Mouse (Mus musculus) thymus, postnatal 4 days (tissue): ENCODE data around the gene D330020A13Rik.

Experiments used
- DNase-seq: peaks from one replicate; pipeline ENCODE4 v3.0.0; 2021

The D330020A13Rik gene

DNA sequence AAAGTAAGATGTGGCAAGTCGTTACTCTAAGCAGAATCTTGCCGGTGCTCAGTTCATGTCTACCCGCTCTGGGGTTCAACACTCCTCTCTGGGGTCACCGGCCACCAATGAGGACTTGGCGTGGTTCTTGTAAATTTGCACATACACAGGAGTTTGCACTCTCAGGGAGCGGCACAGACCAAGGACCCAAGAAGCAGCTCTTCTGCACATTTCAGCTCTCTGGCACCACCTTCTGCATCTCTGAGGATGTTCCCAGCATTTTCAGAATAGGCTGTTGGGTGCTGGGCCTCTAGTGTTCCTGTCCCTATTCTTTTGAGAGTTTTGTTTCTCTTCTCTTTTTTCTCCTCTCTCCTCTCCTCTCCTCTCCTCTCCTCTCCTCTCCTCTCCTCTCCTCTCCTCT lies 7.0 kb downstream of the D330020A13Rik start:
- DNase-seq: peak; percentile 59

DNA sequence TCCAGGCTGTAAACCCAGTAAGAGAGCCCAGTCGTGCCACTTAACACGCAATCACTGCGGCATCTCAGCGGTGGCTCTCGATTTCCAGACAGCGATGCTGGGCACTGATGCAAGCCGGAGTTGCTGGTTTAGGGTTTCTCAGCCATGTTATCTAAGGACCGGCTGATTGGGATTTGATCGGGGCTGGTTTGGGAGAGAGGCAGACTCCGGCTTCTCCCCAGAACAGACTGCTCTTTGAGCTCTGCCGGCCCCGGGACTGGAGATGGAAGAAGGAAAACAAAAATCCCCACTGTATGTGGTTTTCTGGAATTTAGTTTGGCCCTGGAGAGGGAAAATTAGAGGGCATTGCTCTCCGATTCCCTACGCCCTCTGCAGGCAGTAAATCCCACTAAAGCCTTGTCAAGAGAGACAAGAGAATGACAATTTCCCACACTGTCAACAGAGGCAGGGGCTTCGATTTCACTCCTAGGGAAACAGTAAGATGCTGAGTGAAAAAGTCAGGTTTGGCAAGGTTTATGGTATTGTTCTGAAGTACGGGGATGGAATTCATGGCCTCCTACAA lies 8.7 kb downstream of the D330020A13Rik start:
- DNase-seq: no peak

DNA sequence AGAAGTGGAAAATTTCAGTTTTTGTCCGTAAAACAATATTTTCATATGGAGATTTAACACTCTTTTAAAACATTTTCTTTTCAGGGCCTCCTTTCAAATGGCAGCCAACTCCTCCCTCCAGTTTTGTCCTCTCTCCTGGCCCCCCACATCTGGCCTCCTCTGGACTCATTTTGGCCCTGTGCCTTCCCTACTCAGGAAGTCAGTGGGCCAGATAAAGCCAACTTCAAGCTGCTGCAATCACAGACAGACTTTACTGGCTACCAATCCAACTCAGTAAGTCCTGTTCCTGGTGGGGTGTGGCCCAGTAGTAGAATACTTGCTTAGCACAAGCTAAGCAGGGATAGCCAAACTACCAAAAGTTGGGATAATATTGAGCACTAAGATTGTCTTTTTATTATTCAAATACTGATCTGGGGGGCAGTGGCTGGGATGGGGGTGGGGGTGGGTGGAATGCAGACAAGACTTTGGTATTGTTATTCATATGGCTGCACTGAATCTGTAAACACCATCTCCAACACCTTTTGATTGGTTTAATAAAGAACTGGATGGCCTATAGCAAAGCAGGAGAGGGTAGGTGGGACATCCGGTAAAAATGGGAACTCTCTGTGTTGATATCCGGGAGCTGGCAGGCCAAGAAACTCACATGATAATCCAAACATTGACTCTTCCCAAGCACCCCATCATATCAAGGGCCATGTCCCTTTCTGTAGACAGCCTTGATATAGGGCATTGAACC lies 12.9 kb downstream of the D330020A13Rik start:
- no peak for DNase-seq

DNA sequence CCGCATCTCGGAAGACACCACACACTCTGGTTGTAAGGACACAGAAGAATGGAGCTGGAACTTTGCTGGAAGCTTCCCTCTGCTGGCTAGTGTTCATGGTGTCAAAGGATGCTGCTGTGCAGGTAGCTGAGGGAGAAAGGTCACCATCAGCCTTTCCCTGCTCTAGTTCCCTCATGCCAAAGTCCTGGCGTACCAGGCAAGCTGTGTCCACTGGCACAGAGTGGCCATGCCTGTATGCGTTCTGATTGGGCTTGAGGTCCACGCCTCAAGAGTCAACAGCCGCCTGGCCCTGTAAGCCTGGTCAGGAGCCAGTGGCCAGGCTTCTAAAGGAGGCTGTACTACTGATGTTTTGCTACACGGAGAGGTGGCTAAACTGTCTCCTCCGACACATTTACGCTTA lies 15.2 kb downstream of the D330020A13Rik start:
- DNase-seq: no peak

DNA sequence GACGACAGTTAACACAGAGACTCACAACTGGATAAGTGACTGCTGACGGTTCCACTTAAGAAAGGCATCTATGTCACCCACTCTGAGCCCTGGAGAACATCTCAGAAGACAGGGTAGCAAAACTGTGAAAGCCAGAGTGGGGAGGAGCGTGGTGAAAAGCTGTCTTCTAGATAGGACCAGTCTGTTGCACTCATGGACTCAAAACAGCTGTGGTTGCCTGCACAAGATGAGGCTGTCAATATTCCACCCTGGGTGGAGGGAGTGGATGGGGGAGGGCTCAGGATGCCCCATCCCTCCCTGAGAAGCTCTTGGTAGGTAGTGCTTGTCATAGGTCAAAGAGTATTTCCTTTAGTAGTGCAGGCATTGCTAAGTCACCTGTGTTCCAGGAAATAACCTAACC lies 15.6 kb downstream of the D330020A13Rik start:
- no peak for DNase-seq

DNA sequence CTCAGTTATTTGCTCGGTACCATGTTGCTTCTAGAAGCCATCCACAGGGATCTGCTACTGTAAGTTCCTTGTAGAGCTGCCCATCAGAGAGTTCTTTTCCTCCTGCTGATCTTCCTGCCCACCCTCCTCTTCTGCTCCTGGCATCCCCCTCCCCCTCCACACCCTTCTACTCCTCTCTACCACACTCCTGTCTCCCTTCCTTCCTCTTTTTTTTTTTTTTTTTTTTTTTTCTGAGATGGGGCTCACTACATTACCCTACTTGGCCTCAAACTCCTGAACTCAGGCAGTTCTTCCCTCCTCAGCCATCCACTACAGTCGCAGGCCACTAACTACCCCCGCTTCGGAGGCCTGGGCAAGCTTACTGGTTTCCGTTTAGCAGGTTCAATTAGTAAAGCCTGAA lies 18.3 kb downstream of the D330020A13Rik start:
- no peak for DNase-seq

DNA sequence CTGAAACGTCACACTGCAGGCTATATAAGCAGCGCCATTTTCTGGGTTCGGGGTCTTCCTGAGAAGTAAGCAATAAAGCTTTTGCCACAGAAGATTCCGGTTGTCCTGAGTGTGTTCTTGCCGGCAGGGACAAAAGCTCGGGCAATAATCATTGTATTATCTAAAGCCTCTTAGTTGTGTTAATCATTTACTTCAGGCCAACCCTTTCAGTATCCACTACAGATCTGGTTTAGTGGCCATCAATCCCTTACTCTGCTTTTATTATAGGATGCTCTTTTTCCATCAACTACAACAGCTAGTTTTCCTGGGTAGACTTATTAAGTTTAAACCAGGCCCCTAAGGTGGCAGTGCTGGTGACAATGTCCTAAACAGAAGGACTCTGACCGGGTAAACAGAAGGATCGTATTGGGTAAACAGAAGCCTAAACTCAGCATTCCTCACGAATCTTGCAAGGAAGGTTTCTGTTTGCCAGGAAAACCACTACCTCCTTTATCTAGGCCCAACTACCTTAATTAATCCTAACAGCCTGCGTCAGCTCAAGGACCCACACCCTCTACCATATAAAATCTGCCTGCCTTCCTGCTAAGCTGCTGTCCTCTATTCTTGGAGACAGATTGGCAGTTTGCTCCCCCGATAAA lies 24.3 kb downstream of the D330020A13Rik start:
- no peak for DNase-seq

DNA sequence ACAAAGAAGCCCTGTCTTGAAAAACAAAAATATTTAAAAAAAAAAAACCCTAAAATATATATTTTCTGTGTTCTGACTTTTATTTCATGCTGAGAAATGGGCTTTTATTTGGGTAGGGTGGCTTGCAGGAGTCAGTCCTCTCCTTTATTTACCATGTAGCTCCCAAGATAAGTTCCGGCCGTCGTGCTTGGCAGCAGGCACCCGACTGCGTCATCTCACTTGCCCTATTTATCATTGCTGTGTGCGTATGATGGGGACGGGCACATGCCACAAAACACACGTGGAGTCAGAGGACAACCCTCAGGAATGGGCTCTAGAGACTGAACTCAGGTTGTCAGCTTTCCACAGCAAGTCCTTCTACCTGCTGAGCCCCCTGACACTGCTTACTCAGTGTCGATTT lies 25.0 kb downstream of the D330020A13Rik start:
- DNase-seq: no peak

DNA sequence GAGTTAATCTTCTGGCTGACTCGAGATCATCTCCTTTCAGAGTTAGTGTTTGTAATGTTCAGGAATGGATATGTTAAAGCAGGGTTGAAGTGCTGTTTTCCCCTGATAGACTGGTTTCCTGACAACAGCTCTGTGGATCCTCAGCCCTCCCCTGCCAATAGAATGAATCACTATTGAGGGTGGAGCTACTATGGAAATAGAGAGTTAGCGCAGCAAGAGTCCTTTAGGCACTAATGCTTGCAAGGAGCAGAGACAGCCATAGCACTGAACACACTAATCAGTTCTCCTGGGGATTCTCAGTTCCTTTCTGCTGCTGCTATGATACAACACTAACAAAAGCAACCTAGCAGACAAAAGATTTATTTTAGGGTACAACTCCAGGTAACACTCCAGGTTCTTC lies 26.2 kb downstream of the D330020A13Rik start:
- no peak for DNase-seq

DNA sequence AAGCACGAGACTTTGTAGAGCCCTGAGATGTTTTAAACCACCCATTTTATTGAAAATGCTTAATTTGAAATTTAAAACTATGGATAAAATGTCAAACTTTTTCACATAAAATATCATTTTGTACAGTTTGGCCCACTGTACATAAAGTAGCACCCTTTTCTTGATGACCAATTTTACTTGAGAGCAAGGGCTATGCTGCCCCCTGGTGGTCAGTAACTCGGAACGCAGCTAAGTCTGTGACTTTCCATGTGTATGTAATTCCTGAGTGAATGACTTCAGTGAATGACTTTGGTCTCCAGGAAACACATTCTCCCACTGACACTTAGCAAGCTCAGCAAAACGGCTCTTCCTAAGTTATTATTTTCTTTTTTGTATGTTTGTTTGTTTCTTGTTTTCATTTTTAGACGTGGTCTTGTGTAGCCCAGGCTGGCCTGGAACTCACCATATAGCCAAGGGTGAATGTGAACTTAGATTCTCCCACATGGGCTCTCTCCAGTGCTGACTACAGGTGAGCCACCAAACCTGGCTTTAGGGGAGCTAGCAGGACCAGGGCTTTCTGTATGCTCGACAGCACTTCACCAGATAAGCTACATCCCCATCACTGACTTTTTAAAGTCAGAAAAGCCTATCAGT lies 30.2 kb downstream of the D330020A13Rik start:
- DNase-seq: peak; percentile 76

DNA sequence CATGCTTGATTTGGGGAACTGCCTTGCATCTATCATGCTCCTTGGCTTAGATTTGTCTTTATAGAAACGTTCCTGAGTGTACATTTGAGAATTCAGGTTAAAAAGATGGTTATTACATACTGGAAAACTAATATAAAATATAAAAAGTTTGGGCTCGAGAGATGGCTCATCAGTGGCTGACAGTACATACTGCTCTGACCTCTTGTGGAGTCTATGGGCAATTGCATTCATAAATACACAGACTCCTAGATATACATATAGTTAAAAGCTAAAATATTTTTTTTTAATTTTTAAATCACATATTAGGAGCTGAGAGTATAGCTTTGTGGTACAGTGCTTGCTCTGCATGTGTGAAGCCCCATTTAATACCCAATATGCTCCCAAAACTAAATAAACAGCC lies 38.2 kb downstream of the D330020A13Rik start:
- DNase-seq: no peak

DNA sequence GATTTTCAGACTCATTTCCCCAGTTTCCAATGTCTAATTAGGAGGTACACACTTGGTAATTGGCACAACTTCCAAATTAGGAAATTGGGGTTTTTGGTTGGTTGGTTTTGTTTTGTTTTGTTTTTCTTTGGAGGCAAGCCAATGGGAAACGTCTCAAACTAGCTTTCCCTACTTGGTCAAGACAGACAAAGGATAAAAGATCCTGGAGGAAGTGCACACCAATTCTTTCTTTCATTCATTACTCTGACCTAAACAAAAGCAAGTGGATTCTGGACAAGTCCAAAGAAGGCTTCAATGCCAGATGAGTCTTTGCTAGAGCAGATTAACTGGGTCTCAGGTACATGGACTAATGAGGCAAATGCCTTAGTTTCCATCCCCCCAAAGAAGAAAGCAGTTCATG lies 49.8 kb downstream of the D330020A13Rik start:
- DNase-seq: no peak
